Mouse (Mus musculus): ENCODE measurements around the gene Pdlim1. TPM values are rescaled to one million over a fixed set of nuclear protein-coding genes. Genes with fewer than 3 reads are reported as not detected.

Pdlim1 gene
- polyA plus RNA-seq, 1 experiment = 205 TPM

GRCm38 (mm10) chr19:40269526-40269925 lies 2.1 kb downstream of the Pdlim1 start:
- H3K36me3 ChIP-seq (ENCODE audit: control insufficient read depth, insufficient read depth, low read length, poor library complexity, severe bottlenecking) = peaks cover 7% of the 10 kb centered on the region
- H3K9ac ChIP-seq (ENCODE audit: low read depth, poor library complexity, severe bottlenecking) = no peak overlapping the region
- no peak for TF ChIP-seq EP300 (IDR thresholded peaks at IDR 0.05; ENCODE audit: insufficient read depth, low read depth, low read length)
- no peak for TF ChIP-seq POLR2A (IDR thresholded peaks at IDR 0.05; ENCODE audit: insufficient read depth, low read length)
- no peak for TF ChIP-seq CTCF (IDR thresholded peaks at IDR 0.05; ENCODE audit: low read depth, low read length)
- H3K4me1 ChIP-seq (ENCODE audit: control insufficient read depth, insufficient read depth, low read length) = peaks cover 3% of the 10 kb centered on the region
- no peak overlapping the region for H3K4me3 ChIP-seq (ENCODE audit: low read depth, low read length)
- H3K9me3 ChIP-seq (replicated peaks; ENCODE audit: control insufficient read depth, insufficient read depth, low read length, poor library complexity, severe bottlenecking) = no peaks in the 10 kb centered on the region
- no peaks in the 10 kb centered on the region for H3K27me3 ChIP-seq (ENCODE audit: control insufficient read depth, insufficient read depth, low read length, poor library complexity, severe bottlenecking)
- no peak overlapping the region for H3K27ac ChIP-seq (ENCODE audit: insufficient read depth, low read length)

GRCm38 (mm10) chr19:40268493-40268892 lies 3.1 kb downstream of the Pdlim1 start:
- TF ChIP-seq CTCF (IDR thresholded peaks at IDR 0.05; ENCODE audit: low read depth, low read length) (no peak), EP300 (IDR thresholded peaks at IDR 0.05; ENCODE audit: insufficient read depth, low read depth, low read length) (no peak), POLR2A (IDR thresholded peaks at IDR 0.05; ENCODE audit: insufficient read depth, low read length) (no peak)
- Histone ChIP-seq H3K4me3 (ENCODE audit: low read depth, low read length) (no peak overlapping the region), H3K27ac (ENCODE audit: insufficient read depth, low read length) (no peak overlapping the region), H3K9ac (ENCODE audit: low read depth, poor library complexity, severe bottlenecking) (no peak overlapping the region), H3K4me1 (ENCODE audit: control insufficient read depth, insufficient read depth, low read length) (peaks cover 3% of the 10 kb centered on the region), H3K9me3 (replicated peaks; ENCODE audit: control insufficient read depth, insufficient read depth, low read length, poor library complexity, severe bottlenecking) (no peaks in the 10 kb centered on the region), H3K27me3 (ENCODE audit: control insufficient read depth, insufficient read depth, low read length, poor library complexity, severe bottlenecking) (no peaks in the 10 kb centered on the region), H3K36me3 (ENCODE audit: control insufficient read depth, insufficient read depth, low read length, poor library complexity, severe bottlenecking) (peaks cover 7% of the 10 kb centered on the region)

- H3K9me3 ChIP-seq (replicated peaks; ENCODE audit: control insufficient read depth, insufficient read depth, low read length, poor library complexity, severe bottlenecking) = no peaks in the 10 kb centered on the region
- no peak overlapping the region for H3K27ac ChIP-seq (ENCODE audit: insufficient read depth, low read length)
- peaks cover 7% of the 10 kb centered on the region for H3K36me3 ChIP-seq (ENCODE audit: control insufficient read depth, insufficient read depth, low read length, poor library complexity, severe bottlenecking)
- no peak for TF ChIP-seq POLR2A (IDR thresholded peaks at IDR 0.05; ENCODE audit: insufficient read depth, low read length)
- no peak for TF ChIP-seq EP300 (IDR thresholded peaks at IDR 0.05; ENCODE audit: insufficient read depth, low read depth, low read length)
- TF ChIP-seq CTCF (IDR thresholded peaks at IDR 0.05; ENCODE audit: low read depth, low read length) = no peak
- H3K4me3 ChIP-seq (ENCODE audit: low read depth, low read length) = no peak overlapping the region
- H3K27me3 ChIP-seq (ENCODE audit: control insufficient read depth, insufficient read depth, low read length, poor library complexity, severe bottlenecking) = no peaks in the 10 kb centered on the region
- H3K9ac ChIP-seq (ENCODE audit: low read depth, poor library complexity, severe bottlenecking) = no peak overlapping the region
- H3K4me1 ChIP-seq (ENCODE audit: control insufficient read depth, insufficient read depth, low read length) = peaks cover 3% of the 10 kb centered on the region
Measured at GRCm38 (mm10) chr19:40267380-40267779, 4.3 kb downstream of the Pdlim1 start.

- no peak for TF ChIP-seq EP300 (IDR thresholded peaks at IDR 0.05; ENCODE audit: insufficient read depth, low read depth, low read length)
- no peak for TF ChIP-seq CTCF (IDR thresholded peaks at IDR 0.05; ENCODE audit: low read depth, low read length)
- TF ChIP-seq POLR2A (IDR thresholded peaks at IDR 0.05; ENCODE audit: insufficient read depth, low read length) = no peak
- Histone ChIP-seq H3K9ac (ENCODE audit: low read depth, poor library complexity, severe bottlenecking) (no peak overlapping the region), H3K9me3 (replicated peaks; ENCODE audit: control insufficient read depth, insufficient read depth, low read length, poor library complexity, severe bottlenecking) (no peaks in the 10 kb centered on the region), H3K4me3 (ENCODE audit: low read depth, low read length) (no peak overlapping the region), H3K36me3 (ENCODE audit: control insufficient read depth, insufficient read depth, low read length, poor library complexity, severe bottlenecking) (peaks cover 2% of the 10 kb centered on the region; the same call in 1 of the 2 replicates), H3K4me1 (ENCODE audit: control insufficient read depth, insufficient read depth, low read length) (peaks cover 2% of the 10 kb centered on the region), H3K27me3 (ENCODE audit: control insufficient read depth, insufficient read depth, low read length, poor library complexity, severe bottlenecking) (no peaks in the 10 kb centered on the region), H3K27ac (ENCODE audit: insufficient read depth, low read length) (no peak overlapping the region)
Measured at GRCm38 (mm10) chr19:40259485-40259884, 12.2 kb downstream of the Pdlim1 start.

GRCm38 (mm10) chr19:40257396-40257795 lies 14.2 kb downstream of the Pdlim1 start:
- Histone ChIP-seq H3K4me1 (ENCODE audit: control insufficient read depth, insufficient read depth, low read length) (peaks cover 2% of the 10 kb centered on the region), H3K27me3 (ENCODE audit: control insufficient read depth, insufficient read depth, low read length, poor library complexity, severe bottlenecking) (no peaks in the 10 kb centered on the region), H3K27ac (ENCODE audit: insufficient read depth, low read length) (no peak overlapping the region), H3K9ac (ENCODE audit: low read depth, poor library complexity, severe bottlenecking) (no peak overlapping the region), H3K4me3 (ENCODE audit: low read depth, low read length) (no peak overlapping the region), H3K36me3 (ENCODE audit: control insufficient read depth, insufficient read depth, low read length, poor library complexity, severe bottlenecking) (peaks cover 4% of the 10 kb centered on the region; the same call in 1 of the 2 replicates), H3K9me3 (replicated peaks; ENCODE audit: control insufficient read depth, insufficient read depth, low read length, poor library complexity, severe bottlenecking) (no peaks in the 10 kb centered on the region)
- TF ChIP-seq POLR2A (IDR thresholded peaks at IDR 0.05; ENCODE audit: insufficient read depth, low read length) = no peak
- TF ChIP-seq CTCF (IDR thresholded peaks at IDR 0.05; ENCODE audit: low read depth, low read length) = no peak
- TF ChIP-seq EP300 (IDR thresholded peaks at IDR 0.05; ENCODE audit: insufficient read depth, low read depth, low read length) = no peak

- Histone ChIP-seq H3K36me3 (ENCODE audit: control insufficient read depth, insufficient read depth, low read length, poor library complexity, severe bottlenecking) (peaks cover 9% of the 10 kb centered on the region; the same call in 1 of the 2 replicates), H3K9me3 (replicated peaks; ENCODE audit: control insufficient read depth, insufficient read depth, low read length, poor library complexity, severe bottlenecking) (no peaks in the 10 kb centered on the region), H3K4me1 (ENCODE audit: control insufficient read depth, insufficient read depth, low read length) (peaks cover 2% of the 10 kb centered on the region), H3K4me3 (ENCODE audit: low read depth, low read length) (no peak overlapping the region), H3K27ac (ENCODE audit: insufficient read depth, low read length) (no peak overlapping the region), H3K9ac (ENCODE audit: low read depth, poor library complexity, severe bottlenecking) (no peak overlapping the region), H3K27me3 (ENCODE audit: control insufficient read depth, insufficient read depth, low read length, poor library complexity, severe bottlenecking) (no peaks in the 10 kb centered on the region)
- TF ChIP-seq POLR2A (IDR thresholded peaks at IDR 0.05; ENCODE audit: insufficient read depth, low read length) (no peak), CTCF (IDR thresholded peaks at IDR 0.05; ENCODE audit: low read depth, low read length) (no peak), EP300 (IDR thresholded peaks at IDR 0.05; ENCODE audit: insufficient read depth, low read depth, low read length) (no peak)
Measured at GRCm38 (mm10) chr19:40256376-40257050, 15.1 kb downstream of the Pdlim1 start.

All from ES-Bruce4 (cell line).